Mouse (Mus musculus): Measurements from ENCODE around the gene Pex16.

DNA sequence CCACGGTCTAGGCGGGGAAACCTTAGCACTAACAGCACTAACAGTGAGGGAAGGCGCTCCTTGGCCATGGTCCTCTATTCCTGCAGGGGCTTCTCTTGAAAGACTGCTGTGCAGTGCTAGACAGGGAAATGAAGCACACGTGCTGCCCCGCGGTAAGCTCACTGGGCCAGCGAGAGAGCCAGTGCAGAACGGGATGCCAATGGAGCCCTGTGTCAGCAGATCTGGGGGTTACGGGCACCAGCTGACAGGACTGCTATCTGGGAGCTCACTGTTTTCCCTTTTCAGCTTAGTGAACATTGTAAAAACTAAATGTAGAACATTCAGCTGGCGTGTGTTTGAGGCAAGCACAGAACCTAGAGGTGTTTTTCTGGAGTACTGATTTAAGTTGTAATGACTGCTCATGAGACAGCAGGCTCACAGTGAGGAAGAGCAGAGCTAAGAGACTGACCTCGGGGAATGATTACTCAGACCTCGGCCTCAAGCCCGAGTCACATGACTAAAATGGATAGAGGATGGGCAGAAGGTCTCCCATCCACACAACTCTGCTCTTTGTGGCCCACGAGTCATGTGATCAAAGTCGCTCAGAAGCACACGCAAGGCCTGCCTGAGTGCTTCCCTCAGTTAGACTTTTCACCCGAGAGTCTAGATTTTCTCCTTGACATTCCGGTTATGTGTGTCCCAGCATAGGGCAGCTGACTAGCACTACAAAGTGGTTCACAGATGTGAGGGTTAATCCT, 34.0 kb downstream of the Pex16 start:
- TF ChIP-seq CTCF (IDR thresholded peaks at IDR 0.05 in 2 of 3, conservative IDR thresholded peaks at IDR 0.05 in 1 of 3; ENCODE audit: control insufficient read depth in 1 of 3, insufficient read depth in 1 of 3, low read depth in 2 of 3, low read length in 3 of 3, poor library complexity in 1 of 3, severe bottlenecking in 1 of 3) = no peak
- no peak for TF ChIP-seq GATA1 (IDR thresholded peaks at IDR 0.05; ENCODE audit: low read depth, low read length)
- no peak for TF ChIP-seq POLR2AphosphoS5 (IDR thresholded peaks at IDR 0.05; ENCODE audit: borderline replicate concordance, low read depth, low read length)
- TF ChIP-seq TAL1 (IDR thresholded peaks at IDR 0.05; ENCODE audit: low read length) = no peak
- no peak for TF ChIP-seq JUND (IDR thresholded peaks at IDR 0.05; ENCODE audit: low read depth, low read length)
- TF ChIP-seq RCOR1 (IDR thresholded peaks at IDR 0.05; ENCODE audit: low read depth, low read length) = no peak
- no peak for TF ChIP-seq E2F4 (IDR thresholded peaks at IDR 0.05; ENCODE audit: borderline replicate concordance, low read depth, low read length)
- TF ChIP-seq POLR2A (IDR thresholded peaks at IDR 0.05; ENCODE audit: control insufficient read depth in 1 of 2, insufficient read depth in 1 of 2, low read depth in 1 of 2, low read length in 2 of 2, poor library complexity in 1 of 2) = no peak
- no peak for TF ChIP-seq HCFC1 (IDR thresholded peaks at IDR 0.05; ENCODE audit: low read depth, low read length)
- no peak for TF ChIP-seq TCF12 (IDR thresholded peaks at IDR 0.05; ENCODE audit: low read depth, low read length)
- TF ChIP-seq EP300 (IDR thresholded peaks at IDR 0.05; ENCODE audit: low read depth in 1 of 2, low read length in 2 of 2) = no peak
- no peak for TF ChIP-seq ZC3H11A (IDR thresholded peaks at IDR 0.05; ENCODE audit: low read depth, low read length)
- TF ChIP-seq RAD21 (IDR thresholded peaks at IDR 0.05; ENCODE audit: low read depth, low read length) = no peak
- TF ChIP-seq TBP (IDR thresholded peaks at IDR 0.05; ENCODE audit: low read depth, low read length) = no peak

Measured in MEL (cell line).